Mouse (Mus musculus): ENCODE results near the gene Cacna2d2.

DNA sequence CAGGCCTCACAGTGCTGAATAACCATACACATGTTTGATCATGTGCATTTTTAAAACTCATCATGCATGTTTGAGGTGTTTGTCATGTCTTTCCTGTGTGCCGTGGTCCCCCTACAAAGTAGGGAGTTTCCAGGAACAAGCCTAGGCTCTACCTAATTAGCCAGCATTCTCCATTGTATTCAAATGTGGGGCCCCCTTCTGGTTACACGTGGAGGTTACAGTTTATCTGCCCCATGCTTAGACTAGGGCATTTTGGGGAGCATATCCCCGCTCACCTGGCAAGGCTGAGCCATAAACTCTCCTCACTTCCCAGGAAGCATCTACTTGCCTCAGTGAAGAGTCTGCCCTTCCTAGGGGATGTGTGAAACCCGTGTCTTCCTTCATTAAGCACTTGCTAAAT, 3.0 kb upstream of the Cacna2d2 start:
- TF ChIP-seq CTCF (conservative IDR thresholded peaks at IDR 0.05; ENCODE audit: low read length) (peak; percentile 45), NANOG (IDR thresholded peaks at IDR 0.05; ENCODE audit: borderline replicate concordance, low read length) (no peak), POU5F1 (IDR thresholded peaks at IDR 0.05; ENCODE audit: borderline replicate concordance, low read length) (no peak)
